Mouse (Mus musculus): ENCODE results near the gene Afap1l2. TPM values are rescaled to one million over a fixed set of nuclear protein-coding genes. Genes with fewer than 3 reads are reported as not detected.

Afap1l2 gene
- polyA plus RNA-seq (2015; fragmentation: Illumina TruSeq; extraction: RNeasy Lipid Tissue Mini Kit (QIAGEN cat#74804); ENCODE audit: low read depth, low replicate concordance) = 8.1 TPM

DNA sequence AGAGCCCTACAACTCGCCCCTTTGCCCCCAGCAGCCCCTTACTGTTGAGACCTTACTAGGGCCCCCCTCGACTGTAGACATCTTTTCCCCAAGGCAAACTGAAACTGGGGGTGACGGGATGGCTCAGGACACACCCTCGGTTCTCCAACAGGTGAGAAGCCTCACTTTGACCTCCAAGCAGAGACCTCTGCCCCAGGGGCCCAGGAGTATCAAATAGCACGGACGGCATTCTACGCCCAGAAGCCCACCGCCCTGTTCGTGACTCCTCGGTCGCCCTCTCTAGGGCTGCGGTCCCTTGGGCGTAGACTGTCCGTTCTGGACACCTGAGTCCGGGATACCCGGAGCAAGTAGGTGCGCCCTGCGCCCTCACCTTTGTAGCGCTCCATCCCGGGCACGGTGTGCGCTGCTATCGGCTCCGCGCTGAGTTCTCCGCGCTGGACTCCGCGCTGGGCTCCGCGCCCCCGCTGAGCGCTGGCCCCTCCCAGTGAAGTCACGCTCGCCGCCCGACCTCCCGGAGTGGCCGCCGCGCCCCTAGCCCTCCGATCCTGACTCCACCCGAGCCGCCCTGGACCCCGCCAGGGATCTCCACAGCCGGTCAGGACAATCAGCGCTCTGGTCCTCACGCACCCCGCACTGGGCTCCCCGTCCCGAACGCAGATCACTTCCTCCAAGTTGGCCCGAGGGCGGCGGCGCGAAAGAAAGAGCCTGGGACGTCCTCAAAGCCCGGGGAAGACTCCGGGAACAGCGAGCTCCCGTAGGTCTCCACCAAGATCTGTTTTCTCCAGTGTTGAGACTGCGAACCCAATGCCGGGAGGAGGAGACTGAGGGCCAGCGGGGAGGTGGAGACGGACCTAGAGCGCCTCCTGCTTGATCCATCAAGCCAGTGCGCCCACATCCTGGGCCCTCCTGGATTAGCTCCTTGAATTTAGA is at the start of gene Afap1l2:
Afap1l2 (minus strand) TSS at position 448 of the 930 bp plus-strand sequence.

GRCm38 (mm10) chr19:56873816-56874600 is 134.0 kb downstream of the Afap1l2 start, which contains the start of gene Vwa2:
Gene Vwa2 (plus strand): TSS chr19:56874249.

Other genes starting within 250 kb of the Afap1l2 start
- 29.6 TPM for gene Ccdc186, start 186.0 kb downstream of the Afap1l2 start, polyA plus RNA-seq (2015; fragmentation: Illumina TruSeq; extraction: RNeasy Lipid Tissue Mini Kit (QIAGEN cat#74804); ENCODE audit: low read depth, low replicate concordance)
- 0.28 TPM for gene Tdrd1, start 182.0 kb downstream of the Afap1l2 start, polyA plus RNA-seq (2015; fragmentation: Illumina TruSeq; extraction: RNeasy Lipid Tissue Mini Kit (QIAGEN cat#74804); ENCODE audit: low read depth, low replicate concordance)
- gene Vwa2, start 134.0 kb downstream of the Afap1l2 start, polyA plus RNA-seq (2015; fragmentation: Illumina TruSeq; extraction: RNeasy Lipid Tissue Mini Kit (QIAGEN cat#74804); ENCODE audit: low read depth, low replicate concordance) = not detected